Mouse (Mus musculus) cerebellum, postnatal 4 days (tissue): ENCODE measurements around the gene Herc1.

ENCODE experiments used
- DNase-seq, 2 experiments: peaks; one replicate each; pipeline ENCODE4 v3.0.0; 2022; ENCODE audit warnings: low spot score in 2 of 2, mixed read lengths in 1 of 2

The Herc1 gene

GRCm38 (mm10) chr9:66520299-66520698 is 170.0 kb downstream of the Herc1 start:
- DNase-seq = no peak

GRCm38 (mm10) chr9:66521595-66521994 is 171.3 kb downstream of the Herc1 start:
- DNase-seq = no peak

DNA sequence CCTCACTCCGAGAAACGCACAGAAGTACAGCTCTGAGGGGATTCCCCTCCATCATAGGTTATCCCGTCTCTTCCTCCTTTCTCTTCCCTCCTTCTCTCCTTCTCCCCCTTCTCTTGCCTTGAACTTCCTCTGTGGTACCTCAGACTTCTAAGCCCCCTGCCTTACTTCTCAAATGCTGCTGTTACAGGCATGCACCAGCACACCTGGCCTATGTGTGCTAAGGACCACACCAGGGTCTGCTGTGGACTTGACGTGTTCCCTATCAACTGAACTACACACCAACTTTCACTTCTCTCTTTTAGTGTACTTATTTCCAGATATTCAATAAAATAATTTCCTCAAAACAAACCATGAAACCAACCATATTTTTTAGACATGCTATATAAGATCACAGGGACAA is 192.5 kb downstream of the Herc1 start:
- no peak for DNase-seq
